Mouse (Mus musculus): ENCODE measurements at regions not wholly inside any gene's neighbourhood (a gene's known extent, or its start where the extent isn't known, plus 50 kb on each side); places are given as distances from the start of the nearest gene placed in this dataset.
A peak's percentile ranks its signal among the peaks of the same experiment; 100 is the strongest.
"Not testable (repeated sequence)": the region's sequence is repeated elsewhere in the genome, so short reads cannot be mapped to it uniquely, and the experiment has no call there.

GRCm38 (mm10) chr3:21530862-21531261 is 545.6 kb upstream of the Tbl1xr1 start:
- DNase-seq: no peak

- no peak for DNase-seq
Observed at GRCm38 (mm10) chr3:21539138-21539537, 537.3 kb upstream of the Tbl1xr1 start.

- DNase-seq: no peak
Observed at GRCm38 (mm10) chr3:21544456-21544855, 532.0 kb upstream of the Tbl1xr1 start.

- no peak for DNase-seq
Observed at GRCm38 (mm10) chr3:21545156-21545893, 531.1 kb upstream of the Tbl1xr1 start.

GRCm38 (mm10) chr3:21546411-21546810 is 530.0 kb upstream of the Tbl1xr1 start:
- DNase-seq: no peak

- no peak for DNase-seq
Observed at GRCm38 (mm10) chr3:21549671-21550070, 526.8 kb upstream of the Tbl1xr1 start.

GRCm38 (mm10) chr3:21553159-21553758 is 523.2 kb upstream of the Tbl1xr1 start:
- DNase-seq: peak; percentile 20

GRCm38 (mm10) chr3:21553859-21554258 is 522.6 kb upstream of the Tbl1xr1 start:
- no peak for DNase-seq

- no peak for DNase-seq
Observed at GRCm38 (mm10) chr3:21557963-21558441, 518.5 kb upstream of the Tbl1xr1 start.

GRCm38 (mm10) chr3:21562771-21563312 is 513.6 kb upstream of the Tbl1xr1 start:
- no peak for DNase-seq

- peak; percentile 31 for DNase-seq
Observed at GRCm38 (mm10) chr3:21563454-21563853, 513.0 kb upstream of the Tbl1xr1 start.

GRCm38 (mm10) chr3:21564211-21564781 is 512.2 kb upstream of the Tbl1xr1 start:
- peak; percentile 91 for DNase-seq

- no peak for DNase-seq
Observed at GRCm38 (mm10) chr3:21564847-21565485, 511.5 kb upstream of the Tbl1xr1 start.

GRCm38 (mm10) chr3:21569721-21570120 is 506.7 kb upstream of the Tbl1xr1 start:
- no peak for DNase-seq

- no peak for DNase-seq
Observed at GRCm38 (mm10) chr3:21578635-21579034, 497.8 kb upstream of the Tbl1xr1 start.

GRCm38 (mm10) chr3:21582122-21582521 is 494.3 kb upstream of the Tbl1xr1 start:
- DNase-seq: no peak

- DNase-seq: no peak
Observed at GRCm38 (mm10) chr3:21585767-21586166, 490.7 kb upstream of the Tbl1xr1 start.

GRCm38 (mm10) chr3:21606846-21607245 is 469.6 kb upstream of the Tbl1xr1 start:
- DNase-seq: no peak

GRCm38 (mm10) chr3:21610231-21610630 is 466.2 kb upstream of the Tbl1xr1 start:
- DNase-seq: no peak

GRCm38 (mm10) chr3:21621745-21622144 is 454.7 kb upstream of the Tbl1xr1 start:
- DNase-seq: no peak

- no peak for DNase-seq
Observed at GRCm38 (mm10) chr3:21625039-21625438, 451.4 kb upstream of the Tbl1xr1 start.

GRCm38 (mm10) chr3:21626029-21626428 is 450.4 kb upstream of the Tbl1xr1 start:
- DNase-seq: no peak

GRCm38 (mm10) chr3:21627048-21627447 is 449.4 kb upstream of the Tbl1xr1 start:
- DNase-seq: not testable (repeated sequence)

Measured in retina, postnatal 1 day (tissue).